Mouse (Mus musculus): ENCODE results near the gene Slc22a13. TPM values are rescaled to one million over a fixed set of nuclear protein-coding genes. Genes with fewer than 3 reads are reported as not detected.

The Slc22a13 gene
- not detected in 2 replicates for polyA plus RNA-seq (2012; ENCODE audit: insufficient read depth, insufficient read length, missing spikeins)

DNA sequence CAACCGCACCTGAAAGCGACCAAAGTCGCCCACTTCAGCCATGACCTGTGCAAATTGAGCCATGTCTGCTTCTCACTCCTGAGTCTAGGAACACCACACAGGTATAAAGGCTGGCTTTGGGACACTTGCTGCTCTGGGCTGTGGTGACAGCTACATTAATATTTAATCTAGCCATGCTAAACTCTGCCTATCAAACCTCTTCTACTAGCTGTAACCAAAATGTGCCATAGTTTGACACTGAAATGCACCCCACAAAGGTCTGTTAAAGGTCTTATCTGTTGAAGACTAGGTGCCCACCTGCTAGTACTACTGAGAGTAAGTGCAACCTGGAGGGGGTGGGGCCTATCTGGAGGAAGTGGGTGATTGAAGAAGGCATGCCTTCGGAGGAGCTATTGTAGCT is at the start of gene Slc22a13:
Gene Slc22a13, minus strand, starts transcription at position 101 of the 400 bp plus-strand sequence.
- no peak within 1 kb of the TSS for H3K27ac ChIP-seq (ENCODE audit: insufficient read depth, low read depth, low read length)
- no peaks in the 10 kb centered on the region for H3K4me1 ChIP-seq (ENCODE audit: control insufficient read depth, insufficient read depth, low read length)
- no peak within 1 kb of the TSS for H3K4me3 ChIP-seq (ENCODE audit: insufficient read depth, low read length)
- TF ChIP-seq POLR2A (IDR thresholded peaks at IDR 0.05; ENCODE audit: borderline replicate concordance, low read depth, low read length), result no peak
- TF ChIP-seq CTCF (IDR thresholded peaks at IDR 0.05; ENCODE audit: low read depth, low read length), result no peak

DNA sequence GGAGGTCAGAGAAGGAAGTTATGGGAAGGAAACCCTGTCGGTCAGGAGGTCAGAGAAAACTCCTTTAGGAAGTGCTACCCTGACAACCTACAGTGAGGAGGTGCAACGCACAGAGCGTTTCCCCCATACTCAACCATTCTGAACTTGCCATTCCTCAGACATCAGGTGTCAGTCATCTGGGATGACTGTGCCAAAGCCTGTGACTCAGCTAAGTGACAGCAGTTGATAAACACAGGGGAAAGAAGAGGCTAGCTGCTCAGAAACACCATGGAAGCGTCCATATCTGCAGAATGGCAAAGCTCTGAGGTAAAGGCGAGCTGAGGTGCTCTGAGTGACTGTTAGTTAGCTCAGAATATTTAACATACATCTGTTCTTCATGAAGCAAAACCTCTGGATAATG is 49.2 kb upstream of the Slc22a13 start:
- H3K27ac ChIP-seq (ENCODE audit: insufficient read depth, low read depth, low read length), result no peak overlapping the region
- H3K4me3 ChIP-seq (ENCODE audit: insufficient read depth, low read length), result no peak overlapping the region
- no peak for TF ChIP-seq CTCF (IDR thresholded peaks at IDR 0.05; ENCODE audit: low read depth, low read length)
- TF ChIP-seq POLR2A (IDR thresholded peaks at IDR 0.05; ENCODE audit: borderline replicate concordance, low read depth, low read length), result no peak
- H3K4me1 ChIP-seq (ENCODE audit: control insufficient read depth, insufficient read depth, low read length), result peaks cover 35% of the 10 kb centered on the region

DNA sequence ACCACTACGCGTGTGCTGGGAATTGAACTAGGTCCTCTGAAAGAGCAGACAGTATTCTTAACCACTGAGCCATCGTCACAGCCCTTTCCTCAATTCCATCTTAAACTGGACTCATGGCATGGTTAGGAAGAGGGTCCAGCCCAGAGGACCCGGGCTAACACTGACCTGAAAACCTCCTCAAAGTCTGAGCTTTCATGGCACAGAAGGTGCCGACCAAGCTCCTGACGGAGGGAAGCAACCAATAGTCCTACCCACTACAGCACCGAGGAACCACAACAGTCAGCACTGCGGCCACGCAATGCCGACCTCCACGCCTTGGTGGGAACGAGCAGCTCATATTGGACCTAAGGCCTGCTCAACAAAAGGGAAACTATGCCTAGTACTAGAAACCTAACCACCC is 47.3 kb upstream of the Slc22a13 start:
- Histone ChIP-seq H3K4me1 (ENCODE audit: control insufficient read depth, insufficient read depth, low read length) (peaks cover 20% of the 10 kb centered on the region), H3K4me3 (ENCODE audit: insufficient read depth, low read length) (no peak overlapping the region), H3K27ac (ENCODE audit: insufficient read depth, low read depth, low read length) (no peak overlapping the region)
- no peak for TF ChIP-seq POLR2A (IDR thresholded peaks at IDR 0.05; ENCODE audit: borderline replicate concordance, low read depth, low read length)
- TF ChIP-seq CTCF (IDR thresholded peaks at IDR 0.05; ENCODE audit: low read depth, low read length), result no peak

DNA sequence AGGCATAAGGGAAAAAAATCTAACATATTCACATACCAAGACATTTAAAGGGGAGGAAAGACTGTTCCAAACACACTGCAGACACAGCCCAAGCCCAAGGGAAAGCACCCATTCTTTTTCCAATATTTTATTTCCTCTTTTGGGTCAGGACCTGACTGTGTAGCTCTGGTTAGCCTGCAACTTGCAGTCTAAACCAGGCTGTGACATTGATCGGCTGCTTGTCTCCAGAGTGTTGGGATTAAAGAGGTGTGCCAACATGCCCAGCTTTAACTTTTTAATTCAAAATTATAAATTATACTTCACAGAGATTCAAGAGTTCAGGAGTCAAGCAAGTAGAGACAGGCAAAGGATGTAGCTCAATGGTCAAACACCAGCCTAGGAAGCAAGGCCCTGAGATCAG is 46.2 kb upstream of the Slc22a13 start:
- no peak overlapping the region for H3K4me3 ChIP-seq (ENCODE audit: insufficient read depth, low read length)
- H3K27ac ChIP-seq (ENCODE audit: insufficient read depth, low read depth, low read length), result no peak overlapping the region
- no peak for TF ChIP-seq POLR2A (IDR thresholded peaks at IDR 0.05; ENCODE audit: borderline replicate concordance, low read depth, low read length)
- TF ChIP-seq CTCF (IDR thresholded peaks at IDR 0.05; ENCODE audit: low read depth, low read length), result no peak
- H3K4me1 ChIP-seq (ENCODE audit: control insufficient read depth, insufficient read depth, low read length), result peaks cover 23% of the 10 kb centered on the region

DNA sequence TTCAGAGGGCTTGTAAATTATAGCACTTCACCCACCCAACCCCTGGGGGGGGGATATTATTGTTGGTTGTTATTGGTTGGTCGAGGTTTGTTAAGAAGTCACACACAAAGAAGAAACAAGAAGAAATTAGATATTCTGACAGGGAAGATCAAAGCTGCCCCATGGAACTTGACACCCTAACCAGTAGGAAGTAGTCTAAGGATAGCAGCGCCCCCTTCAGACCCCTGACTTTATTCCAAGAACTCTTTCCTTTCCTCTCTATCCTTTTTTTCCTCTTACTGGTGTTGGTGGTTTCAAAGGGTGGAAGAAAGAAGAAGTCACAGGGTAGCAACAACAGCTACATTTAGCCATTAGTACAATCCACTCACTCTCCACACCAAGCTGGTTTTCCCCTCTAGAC is 45.3 kb upstream of the Slc22a13 start:
- no peak overlapping the region for H3K27ac ChIP-seq (ENCODE audit: insufficient read depth, low read depth, low read length)
- TF ChIP-seq CTCF (IDR thresholded peaks at IDR 0.05; ENCODE audit: low read depth, low read length), result no peak
- TF ChIP-seq POLR2A (IDR thresholded peaks at IDR 0.05; ENCODE audit: borderline replicate concordance, low read depth, low read length), result no peak
- peaks cover 30% of the 10 kb centered on the region for H3K4me1 ChIP-seq (ENCODE audit: control insufficient read depth, insufficient read depth, low read length)
- H3K4me3 ChIP-seq (ENCODE audit: insufficient read depth, low read length), result no peak overlapping the region

DNA sequence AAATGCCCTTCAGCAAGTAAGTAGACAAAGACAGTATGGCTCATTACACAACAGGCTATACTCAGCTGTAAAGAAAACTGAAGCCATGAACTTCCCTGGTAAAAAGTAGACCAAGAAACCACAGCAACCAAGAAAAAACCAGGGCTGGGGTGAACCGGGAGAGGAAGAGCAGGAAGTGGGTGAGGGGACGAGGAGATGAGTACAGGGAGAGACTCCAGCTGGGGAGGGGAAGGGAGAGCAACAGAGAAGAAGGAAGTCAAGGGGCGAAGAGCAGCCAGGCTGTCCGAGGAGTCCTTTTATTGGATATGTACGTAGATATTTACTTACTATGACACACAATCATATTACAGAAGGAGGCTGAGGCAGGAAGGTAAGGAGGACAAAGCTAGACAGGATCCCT is 39.1 kb upstream of the Slc22a13 start:
- TF ChIP-seq CTCF (IDR thresholded peaks at IDR 0.05; ENCODE audit: low read depth, low read length) (no peak), POLR2A (IDR thresholded peaks at IDR 0.05; ENCODE audit: borderline replicate concordance, low read depth, low read length) (no peak)
- H3K27ac ChIP-seq (ENCODE audit: insufficient read depth, low read depth, low read length), result peak overlapping the region; percentile 75

DNA sequence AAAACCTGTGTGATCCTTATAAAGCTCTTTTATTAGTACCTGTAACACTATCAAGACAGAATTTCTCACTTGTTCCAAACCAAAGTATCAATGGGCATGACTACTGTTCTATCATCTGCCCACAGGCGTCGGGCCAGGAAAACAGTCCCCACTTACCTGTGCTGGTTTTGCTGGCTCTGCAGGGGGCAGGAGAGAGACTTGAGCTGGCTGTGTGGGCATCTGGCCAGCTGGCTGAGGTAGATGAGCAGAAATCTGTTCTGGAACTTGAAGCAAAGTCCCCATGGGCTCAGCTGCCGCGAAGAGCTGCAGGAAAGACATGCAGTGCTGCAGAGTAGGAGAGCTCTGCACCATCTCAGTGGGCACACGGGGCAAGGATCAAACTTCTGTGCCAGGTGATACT is 37.9 kb upstream of the Slc22a13 start:
- peak overlapping the region; percentile 75 for H3K27ac ChIP-seq (ENCODE audit: insufficient read depth, low read depth, low read length)
- peaks cover 35% of the 10 kb centered on the region for H3K4me1 ChIP-seq (ENCODE audit: control insufficient read depth, insufficient read depth, low read length)
- H3K4me3 ChIP-seq (ENCODE audit: insufficient read depth, low read length), result no peak overlapping the region
- TF ChIP-seq CTCF (IDR thresholded peaks at IDR 0.05; ENCODE audit: low read depth, low read length) (no peak), POLR2A (IDR thresholded peaks at IDR 0.05; ENCODE audit: borderline replicate concordance, low read depth, low read length) (no peak)

More for the DNA sequence above, 39.1 kb upstream of the Slc22a13 start:
- Histone ChIP-seq H3K4me3 (ENCODE audit: insufficient read depth, low read length) (peak overlapping the region; percentile 8; the same call in 1 of the 2 replicates), H3K4me1 (ENCODE audit: control insufficient read depth, insufficient read depth, low read length) (peaks cover 35% of the 10 kb centered on the region)

DNA sequence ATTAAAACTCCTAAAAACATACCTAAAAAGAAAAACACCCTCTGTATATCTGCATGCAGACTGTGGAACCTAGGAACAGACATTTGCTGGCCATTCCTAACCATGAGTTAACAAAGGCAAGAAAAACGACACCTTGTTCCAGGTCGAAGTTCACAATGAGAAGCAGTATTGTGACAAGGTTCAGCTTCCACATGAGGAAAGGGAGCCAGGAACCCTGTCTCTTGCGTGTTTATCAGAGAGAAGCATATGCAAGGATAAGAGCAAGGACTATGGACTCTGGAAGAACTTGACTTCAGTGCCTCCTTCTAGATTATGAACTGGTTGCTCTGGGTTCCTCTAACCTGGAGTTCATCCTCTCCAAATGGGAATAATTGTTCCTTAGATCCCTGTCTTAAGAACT is 35.1 kb upstream of the Slc22a13 start:
- Histone ChIP-seq H3K4me1 (ENCODE audit: control insufficient read depth, insufficient read depth, low read length) (peaks cover 21% of the 10 kb centered on the region), H3K4me3 (ENCODE audit: insufficient read depth, low read length) (no peak overlapping the region), H3K27ac (ENCODE audit: insufficient read depth, low read depth, low read length) (no peak overlapping the region)
- TF ChIP-seq POLR2A (IDR thresholded peaks at IDR 0.05; ENCODE audit: borderline replicate concordance, low read depth, low read length), result no peak
- no peak for TF ChIP-seq CTCF (IDR thresholded peaks at IDR 0.05; ENCODE audit: low read depth, low read length)

DNA sequence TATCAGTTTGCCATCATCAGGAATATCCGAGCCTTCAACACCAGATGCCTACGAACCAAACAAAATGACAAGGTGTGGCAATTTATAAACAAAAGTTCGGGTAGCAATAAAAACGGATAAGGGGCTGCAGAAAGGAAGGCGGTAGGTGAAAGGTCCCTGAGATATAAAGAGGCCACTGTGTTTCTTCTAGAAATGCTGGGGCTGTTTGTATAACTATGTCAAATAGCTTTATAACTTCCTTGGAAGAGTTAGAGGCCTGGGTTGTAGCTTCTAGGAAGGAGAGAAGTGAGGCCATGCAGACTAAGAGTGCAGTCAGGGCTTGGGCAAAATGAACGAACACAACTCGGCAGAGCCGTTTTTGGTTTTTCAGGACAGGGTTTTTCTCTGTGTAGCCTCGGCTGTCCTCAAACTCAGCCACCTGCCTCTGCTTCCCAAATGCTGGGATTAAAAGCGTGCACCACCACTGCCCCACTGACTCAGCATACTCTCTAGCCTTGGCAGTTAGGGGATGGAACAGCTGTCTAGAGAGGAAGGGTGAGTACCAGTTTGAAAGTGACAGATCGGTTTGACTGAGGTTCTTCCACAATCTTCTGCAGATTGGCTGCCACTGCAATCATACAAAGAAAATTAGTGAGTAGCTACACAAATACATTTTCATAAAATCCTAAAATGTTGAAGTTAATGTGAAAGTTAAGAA is 32.4 kb upstream of the Slc22a13 start:
- Histone ChIP-seq H3K27ac (ENCODE audit: insufficient read depth, low read depth, low read length) (no peak overlapping the region), H3K4me3 (ENCODE audit: insufficient read depth, low read length) (no peak overlapping the region), H3K4me1 (ENCODE audit: control insufficient read depth, insufficient read depth, low read length) (peaks cover 2% of the 10 kb centered on the region)
- TF ChIP-seq CTCF (IDR thresholded peaks at IDR 0.05; ENCODE audit: low read depth, low read length), result no peak
- no peak for TF ChIP-seq POLR2A (IDR thresholded peaks at IDR 0.05; ENCODE audit: borderline replicate concordance, low read depth, low read length)

DNA sequence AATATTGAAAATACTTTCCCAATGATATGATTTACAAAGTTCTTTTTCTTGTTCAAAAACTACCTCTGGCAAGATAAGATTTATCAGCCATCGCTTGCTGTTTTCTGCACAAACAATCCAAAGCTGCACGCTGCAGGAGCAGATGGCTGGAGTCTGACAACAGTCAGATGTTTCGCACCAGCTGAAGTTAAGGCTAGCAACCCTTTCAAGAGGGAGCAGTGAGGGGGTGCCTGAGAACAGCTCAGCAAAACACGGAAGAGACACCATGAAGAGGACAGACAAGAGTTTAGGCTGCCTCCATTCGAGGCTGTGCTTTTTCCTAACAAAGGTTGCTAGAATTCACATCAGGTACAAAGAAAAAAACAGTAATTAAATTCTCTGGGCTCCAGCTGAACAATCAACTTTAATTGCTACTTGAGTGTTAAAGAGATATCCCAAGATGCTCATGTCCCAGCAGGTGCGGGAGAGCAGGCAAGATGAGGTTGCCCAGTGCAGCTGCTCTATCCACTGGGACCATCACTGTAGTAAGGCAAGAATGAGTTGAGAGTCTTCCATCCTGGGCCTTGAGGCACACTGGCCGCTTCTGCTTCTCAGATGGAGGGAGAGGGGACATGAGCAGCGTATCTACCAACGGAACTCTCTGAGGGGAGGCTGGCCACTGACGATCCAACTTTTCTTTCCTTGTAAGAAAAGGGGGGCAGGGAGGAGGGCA is 31.5 kb upstream of the Slc22a13 start:
- H3K27ac ChIP-seq (ENCODE audit: insufficient read depth, low read depth, low read length), result no peak overlapping the region
- no peaks in the 10 kb centered on the region for H3K4me1 ChIP-seq (ENCODE audit: control insufficient read depth, insufficient read depth, low read length)
- TF ChIP-seq CTCF (IDR thresholded peaks at IDR 0.05; ENCODE audit: low read depth, low read length), result no peak
- no peak for TF ChIP-seq POLR2A (IDR thresholded peaks at IDR 0.05; ENCODE audit: borderline replicate concordance, low read depth, low read length)
- H3K4me3 ChIP-seq (ENCODE audit: insufficient read depth, low read length), result no peak overlapping the region

Measured in bone marrow macrophage, adult 2 months (primary cell).